Mouse (Mus musculus) T-helper 1 cell (primary cell): ENCODE measurements at regions not wholly inside any gene's neighbourhood (a gene's known extent, or its start where the extent isn't known, plus 50 kb on each side); places are given as distances from the start of the nearest gene placed in this dataset.

Experiments used
- in situ Hi-C: fragments of 300-600 bp; cut with MboI, MseI; formaldehyde crosslinking; loops from one replicate; pipeline ENCODE4 v1.15.1; 2025; ENCODE audit warnings: high pct_unique_total_duplicates

GRCm38 (mm10) chr3:114463267-114463666 is 432.9 kb downstream of the Col11a1 start:
- in situ Hi-C loops, result no loop called here

- in situ Hi-C loops, result no loop called here
These were observed 433.6 kb downstream of the Col11a1 start for GRCm38 (mm10) chr3:114463714-114464545.

DNA sequence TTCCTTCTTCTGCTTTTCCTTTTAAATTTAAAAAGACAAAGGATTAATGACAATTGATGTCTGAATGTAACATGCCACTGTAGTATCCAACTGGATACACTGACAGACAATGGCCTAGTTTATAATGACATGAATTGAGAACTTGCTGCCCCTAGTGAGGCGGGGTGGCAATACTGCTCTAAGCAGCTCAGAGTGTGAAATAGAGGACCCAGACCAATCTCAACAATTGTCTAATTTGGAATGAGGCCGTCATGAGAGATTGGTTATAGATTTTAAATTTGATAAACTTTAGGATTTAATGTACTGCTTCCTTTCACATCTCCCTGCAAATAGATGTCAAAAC is 434.2 kb downstream of the Col11a1 start:
- in situ Hi-C loops, result no loop called here

DNA sequence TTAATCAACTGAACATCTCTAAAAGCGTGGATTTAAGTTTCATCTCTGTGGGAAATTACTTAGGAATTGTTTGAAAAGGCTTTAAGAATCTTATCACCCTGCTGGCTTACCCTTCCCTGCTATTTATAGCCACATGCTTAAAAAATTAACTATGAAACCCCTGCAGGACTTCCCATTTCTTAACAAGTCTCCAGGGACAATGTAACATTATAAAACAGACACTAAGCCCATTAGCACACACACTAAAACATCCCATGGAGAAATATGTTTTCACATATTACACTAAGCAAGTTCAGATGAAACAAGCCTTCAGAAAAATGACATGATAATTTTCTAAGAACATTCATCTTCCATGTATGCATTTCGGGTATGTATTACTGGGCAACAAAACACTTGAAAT is 420.0 kb upstream of the Olfm3 start:
- in situ Hi-C loops, result no loop called here

DNA sequence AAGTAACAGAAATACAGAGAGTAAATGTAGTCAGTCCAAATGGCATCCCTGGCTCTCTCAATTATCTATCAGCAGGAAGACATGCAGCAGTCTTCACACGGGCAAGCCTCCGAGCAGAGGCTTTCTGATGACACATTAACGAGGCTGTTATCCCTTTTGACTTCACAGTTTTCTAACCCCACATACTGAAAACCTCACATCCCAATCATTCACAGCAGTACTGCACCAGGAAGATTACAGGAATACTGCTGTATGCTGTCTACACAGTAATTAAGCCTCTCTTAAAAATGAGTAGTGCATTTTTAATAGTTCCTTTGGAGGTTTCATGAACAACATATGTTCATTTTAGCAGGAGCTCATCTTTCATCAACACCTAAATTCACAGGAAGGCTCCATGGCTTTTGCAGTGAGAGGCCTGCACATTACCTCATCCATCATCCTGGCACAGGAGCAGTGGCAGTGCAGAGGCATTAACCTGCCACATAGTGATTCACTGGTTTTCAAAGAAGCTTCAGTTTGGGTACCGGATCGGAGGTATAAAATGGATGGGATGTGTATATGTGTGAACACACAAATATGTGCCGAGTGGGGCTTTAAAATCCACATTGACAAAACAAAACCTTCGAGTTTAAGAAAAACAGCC is 396.1 kb upstream of the Olfm3 start:
- in situ Hi-C loops, result no loop called here

DNA sequence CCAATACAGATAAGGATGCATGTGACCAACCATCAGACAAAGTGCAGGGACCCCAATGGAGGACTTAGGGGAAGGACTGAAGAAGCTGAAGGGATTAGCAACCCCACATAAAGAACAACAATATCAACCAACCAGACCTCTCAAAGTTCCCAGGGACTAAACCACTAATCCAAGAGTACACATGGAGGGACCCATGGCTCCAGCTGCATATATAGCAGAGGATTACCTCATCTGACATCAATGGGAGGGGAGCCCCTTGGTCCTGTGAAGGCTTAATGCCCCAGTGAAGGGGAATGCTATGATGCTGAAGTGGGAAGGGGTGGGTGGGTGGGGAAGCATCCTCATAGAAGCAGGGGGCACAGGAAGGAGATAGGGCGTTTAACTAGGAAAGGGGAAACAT is 388.6 kb upstream of the Olfm3 start:
- in situ Hi-C loops, result no loop called here

DNA sequence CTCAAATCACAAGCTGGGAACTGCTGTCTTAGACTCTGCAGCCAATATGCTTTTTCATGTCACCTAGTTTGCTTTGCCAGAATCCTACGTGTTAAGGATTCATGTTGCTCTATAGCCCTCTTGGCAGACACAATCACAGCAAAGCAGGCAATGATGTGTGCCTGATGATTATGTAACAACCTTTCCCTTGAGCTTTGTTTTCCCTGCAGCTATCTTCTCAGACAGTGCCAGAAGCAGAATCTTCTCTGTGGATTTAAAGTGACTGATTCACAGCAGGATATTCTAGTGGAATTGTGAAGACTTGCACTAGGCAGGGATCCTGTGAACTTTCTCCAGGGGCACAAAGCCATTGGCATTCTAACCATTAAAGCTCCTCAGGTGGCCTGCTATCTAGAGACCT is 359.5 kb upstream of the Olfm3 start:
- in situ Hi-C loops, result no loop called here

DNA sequence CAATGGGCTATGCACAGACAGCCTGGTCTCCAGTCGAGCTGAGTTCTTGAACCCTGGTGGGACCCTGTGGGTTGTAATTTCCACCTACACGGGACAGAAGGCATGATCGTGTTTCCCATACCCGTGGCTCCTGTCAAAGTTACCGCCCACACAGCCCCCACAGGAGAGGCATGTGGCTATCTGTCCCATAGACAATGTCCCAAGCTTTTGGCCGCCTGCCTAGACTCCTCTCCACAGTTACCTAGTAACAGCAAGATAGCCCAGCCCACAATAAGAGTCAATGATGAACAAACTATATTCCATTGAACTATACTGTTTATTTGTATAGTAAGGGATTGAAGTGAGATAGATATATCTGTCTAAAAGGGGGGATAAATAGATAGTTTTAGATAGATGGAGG is 356.7 kb upstream of the Olfm3 start:
- in situ Hi-C loops, result no loop called here

- in situ Hi-C loops, result loop anchor here (10.0 to 25.0 kb wide), 3 partner anchors 156 to 1676 kb away; partner anchors contain the start of gene Amy2a1
These were observed 332.9 kb upstream of the Olfm3 start for GRCm38 (mm10) chr3:114570978-114571377.
